In genomic region chr17:31721637-31722036, GRCm38 (mm10) we compare ENCODE assay signal across 22 mouse cellular contexts. TPM values are rescaled to one million over a fixed set of nuclear protein-coding genes. Genes with fewer than 3 reads are reported as not detected.
"Had no signal": no experiment of that assay in that cellular context is flagged by ENCODE, and none has a peak within 500 bp of the region (broad histone marks: within the 10 kb centered on the region; RNA-seq: fewer than 3 reads in every experiment).

No protein-coding gene starts in this region.

- DNase-seq: liver, postnatal 0 days; lung, adult 2 months; lung, postnatal 14 days; lung, postnatal 36 days; retina, postnatal 1 day; right cerebral cortex, adult 18-20 months; thymus, postnatal 14 days; thymus, postnatal 36 days had no signal

- H3K4me2 ChIP-seq: liver, embryonic 15.5 days; lung, embryonic 15.5 days; midbrain, embryonic 11.5 days; midbrain, embryonic 13.5 days; midbrain, embryonic 15.5 days; neural tube, embryonic 13.5 days; neural tube, embryonic 15.5 days; stomach, embryonic 15.5 days had no signal

- H3K9ac ChIP-seq: liver, embryonic 15.5 days; liver, postnatal 0 days; lung, embryonic 15.5 days; midbrain, embryonic 13.5 days; midbrain, embryonic 15.5 days; neural tube, embryonic 13.5 days; neural tube, embryonic 15.5 days; stomach, embryonic 15.5 days had no signal

- H3K4me1 ChIP-seq: liver, embryonic 15.5 days; midbrain, embryonic 15.5 days had no signal

- H3K9me3 ChIP-seq: liver, embryonic 15.5 days; lung, embryonic 15.5 days; midbrain, embryonic 13.5 days; midbrain, embryonic 15.5 days; neural tube, embryonic 13.5 days; neural tube, embryonic 15.5 days; stomach, embryonic 15.5 days had no signal

- H3K36me3 ChIP-seq: liver, embryonic 15.5 days; lung, embryonic 15.5 days; midbrain, embryonic 13.5 days; midbrain, embryonic 15.5 days; neural tube, embryonic 13.5 days; neural tube, embryonic 15.5 days; stomach, embryonic 15.5 days had no signal

- H3K4me3 ChIP-seq: liver, embryonic 15.5 days; lung, embryonic 15.5 days; midbrain, embryonic 13.5 days; midbrain, embryonic 15.5 days; neural tube, embryonic 13.5 days; neural tube, embryonic 15.5 days; stomach, embryonic 15.5 days had no signal

- ATAC-seq: liver, postnatal 0 days; lung, postnatal 0 days; midbrain, embryonic 13.5 days; midbrain, embryonic 15.5 days had no signal

- H3K27ac ChIP-seq: liver, embryonic 15.5 days; lung, embryonic 15.5 days; macrophage; midbrain, embryonic 13.5 days; midbrain, embryonic 15.5 days; neural tube, embryonic 13.5 days; neural tube, embryonic 15.5 days; stomach, embryonic 15.5 days had no signal

- H3K27me3 ChIP-seq: liver, embryonic 15.5 days; lung, embryonic 15.5 days; midbrain, embryonic 13.5 days; midbrain, embryonic 15.5 days; neural tube, embryonic 13.5 days; neural tube, embryonic 15.5 days; stomach, embryonic 15.5 days had no signal

RNA-seq across cellular contexts. Expression of gene Cryaa, which starts 44.0 kb away (rescaled TPM):
- total RNA-seq: megakaryocyte, adult 5-6 weeks; monocyte, adult 5-6 weeks had no signal
- polyA plus RNA-seq: liver, embryonic 15.5 days; liver, postnatal 0 days; lung, embryonic 15.5 days; macrophage; midbrain, embryonic 11.5 days; midbrain, embryonic 13.5 days; neural tube, embryonic 11.5 days; neural tube, embryonic 13.5 days; testis, adult 2 months had no signal
